Mouse (Mus musculus) MEL (cell line): ENCODE measurements around the gene Zbtb20. TPM values are rescaled to one million over a fixed set of nuclear protein-coding genes. Genes with fewer than 3 reads are reported as not detected.

Source experiments
- DNase-seq: peaks from one replicate; pipeline ENCODE4 v3.0.0; 2011; ENCODE audit warnings: low read depth, low spot score
- H3K27ac ChIP-seq: 2 replicates; pipeline ENCODE4 v1.5.1; 2012; ENCODE audit warnings: low read depth, mild to moderate bottlenecking, control low read depth, low read length, moderate library complexity; ENCODE audit not compliant: control insufficient read depth
- H3K27me3 ChIP-seq, 2 experiments: fragments of 150-350 bp in 1 of 2; sonication (generic) in 1 of 2; 2 replicates each; pipeline ENCODE4 v1.6.1; 2012; ENCODE audit warnings: low read length in 2 of 2, mild to moderate bottlenecking in 2 of 2, improper control_type of control experiment in 1 of 2, moderate library complexity in 1 of 2; ENCODE audit not compliant: insufficient read depth in 2 of 2, control insufficient read depth in 1 of 2
- H3K36me3 ChIP-seq, 2 experiments: 2 replicates each; pipeline ENCODE4 v1.6.1; 2012 to 2014; ENCODE audit warnings: low read length in 2 of 2, improper control_type of control experiment in 1 of 2, inconsistent platforms in 1 of 2, mild to moderate bottlenecking in 1 of 2; ENCODE audit not compliant: insufficient read depth in 2 of 2, control insufficient read depth in 1 of 2
- H3K4me1 ChIP-seq, 2 experiments: fragments of 150-350 bp in 1 of 2; sonication (generic) in 1 of 2; 2 replicates each; pipeline ENCODE4 v1.6.1; 2012; ENCODE audit warnings: low read length in 2 of 2, improper control_type of control experiment in 1 of 2, mild to moderate bottlenecking in 1 of 2; ENCODE audit not compliant: insufficient read depth in 2 of 2, control insufficient read depth in 1 of 2
- H3K4me3 ChIP-seq, 2 experiments: fragments of 150-350 bp in 1 of 2; sonication (generic) in 1 of 2; 2 replicates each; pipeline ENCODE4 v1.5.1; 2012; ENCODE audit warnings: low read depth in 2 of 2, low read length in 2 of 2, mild to moderate bottlenecking in 2 of 2, moderate library complexity in 2 of 2, control low read depth in 1 of 2, improper control_type of control experiment in 1 of 2; ENCODE audit not compliant: control insufficient read depth in 1 of 2, insufficient read depth in 1 of 2
- H3K79me2 ChIP-seq: 2 replicates; pipeline ENCODE4 v1.6.1; 2012; ENCODE audit warnings: mild to moderate bottlenecking, low read length, moderate library complexity; ENCODE audit not compliant: control insufficient read depth, poor library complexity, insufficient read depth
- H3K9ac ChIP-seq: 2 replicates; pipeline ENCODE4 v1.6.1; 2012; ENCODE audit warnings: low read depth, mild to moderate bottlenecking, control low read depth, low read length, moderate library complexity; ENCODE audit not compliant: control insufficient read depth, poor library complexity, severe bottlenecking
- H3K9me3 ChIP-seq: fragments of 150-350 bp; sonication (generic); replicated peaks from 2 replicates; pipeline ENCODE4 v1.6.1; 2012; ENCODE audit warnings: mild to moderate bottlenecking, low read length, improper control_type of control experiment, moderate library complexity; ENCODE audit not compliant: insufficient read depth
- BHLHE40 ChIP-seq: IDR thresholded peaks from 2 replicates; pipeline ENCODE4 v1.6.1; 2012; ENCODE audit warnings: low read depth, mild to moderate bottlenecking, inconsistent platforms, low read length, improper control_type of control experiment, borderline replicate concordance
- CHD1 ChIP-seq: IDR thresholded peaks from 2 replicates; pipeline ENCODE4 v1.6.1; 2012; ENCODE audit warnings: low read depth, mild to moderate bottlenecking, inconsistent platforms, low read length, improper control_type of control experiment
- CHD2 ChIP-seq: IDR thresholded peaks from 2 replicates; pipeline ENCODE4 v1.6.1; 2011; ENCODE audit warnings: low read length, improper control_type of control experiment
- E2F4 ChIP-seq: IDR thresholded peaks from 2 replicates; pipeline ENCODE4 v1.6.1; 2011; ENCODE audit warnings: low read depth, low read length, improper control_type of control experiment, borderline replicate concordance
- EP300 ChIP-seq, 2 experiments: IDR thresholded peaks; 2 replicates each; pipeline ENCODE4 v1.6.1; 2011; ENCODE audit warnings: improper control_type of control experiment in 2 of 2, low read length in 2 of 2, low read depth in 1 of 2, mild to moderate bottlenecking in 1 of 2
- GATA1 ChIP-seq: IDR thresholded peaks from 2 replicates; pipeline ENCODE4 v1.6.1; 2011; ENCODE audit warnings: low read depth, low read length, improper control_type of control experiment
- HCFC1 ChIP-seq: IDR thresholded peaks from 2 replicates; pipeline ENCODE4 v1.6.1; 2012; ENCODE audit warnings: low read depth, mild to moderate bottlenecking, inconsistent platforms, low read length, improper control_type of control experiment, moderate library complexity
- MAZ ChIP-seq: IDR thresholded peaks from 2 replicates; pipeline ENCODE4 v1.6.1; 2012; ENCODE audit warnings: low read depth, mild to moderate bottlenecking, inconsistent platforms, low read length, improper control_type of control experiment
- MXI1 ChIP-seq: IDR thresholded peaks from 2 replicates; pipeline ENCODE4 v1.6.1; 2011; ENCODE audit warnings: mild to moderate bottlenecking, low read depth, low read length, improper control_type of control experiment
- MYB ChIP-seq: IDR thresholded peaks from 2 replicates; pipeline ENCODE4 v1.6.1; 2011; ENCODE audit warnings: mild to moderate bottlenecking, low read depth, low read length, improper control_type of control experiment
- POLR2A ChIP-seq, 2 experiments: IDR thresholded peaks; 2 replicates each; pipeline ENCODE4 v1.6.1; 2011 to 2012; ENCODE audit warnings: low read length in 2 of 2, mild to moderate bottlenecking in 2 of 2, control low read depth in 1 of 2, improper control_type of control experiment in 1 of 2, low read depth in 1 of 2, moderate library complexity in 1 of 2; ENCODE audit not compliant: control insufficient read depth in 1 of 2, insufficient read depth in 1 of 2, poor library complexity in 1 of 2
- POLR2AphosphoS2 ChIP-seq: IDR thresholded peaks from 2 replicates; pipeline ENCODE4 v1.6.1; 2011; ENCODE audit warnings: low read length, improper control_type of control experiment
- POLR2AphosphoS5 ChIP-seq: IDR thresholded peaks from 2 replicates; pipeline ENCODE4 v1.6.1; 2012; ENCODE audit warnings: low read depth, borderline replicate concordance, mild to moderate bottlenecking, inconsistent platforms, low read length, moderate library complexity, mixed read lengths
- RCOR1 ChIP-seq: IDR thresholded peaks from 2 replicates; pipeline ENCODE4 v1.6.1; 2012; ENCODE audit warnings: low read depth, mild to moderate bottlenecking, inconsistent platforms, low read length, improper control_type of control experiment
- SIN3A ChIP-seq: IDR thresholded peaks from 2 replicates; pipeline ENCODE4 v1.6.1; 2012; ENCODE audit warnings: low read length, improper control_type of control experiment, inconsistent platforms
- SMC3 ChIP-seq: IDR thresholded peaks from 2 replicates; pipeline ENCODE4 v1.6.1; 2011; ENCODE audit warnings: low read depth, low read length, improper control_type of control experiment
- UBTF ChIP-seq: IDR thresholded peaks from 2 replicates; pipeline ENCODE4 v1.6.1; 2012; ENCODE audit warnings: low read depth, mild to moderate bottlenecking, inconsistent platforms, low read length, improper control_type of control experiment, moderate library complexity, borderline replicate concordance; ENCODE audit not compliant: insufficient read depth
- USF1 ChIP-seq: IDR thresholded peaks from 2 replicates; pipeline ENCODE4 v1.6.1; 2014; ENCODE audit warnings: low read depth, mild to moderate bottlenecking, inconsistent platforms, low read length, improper control_type of control experiment, moderate library complexity
- USF2 ChIP-seq, 2 experiments: IDR thresholded peaks; 2 replicates each; pipeline ENCODE4 v1.6.1; 2011 to 2012; ENCODE audit warnings: improper control_type of control experiment in 2 of 2, low read length in 2 of 2, borderline replicate concordance in 1 of 2, inconsistent platforms in 1 of 2, low read depth in 1 of 2, mild to moderate bottlenecking in 1 of 2; ENCODE audit not compliant: insufficient read depth in 1 of 2
- ZKSCAN1 ChIP-seq: IDR thresholded peaks from 2 replicates; pipeline ENCODE4 v1.6.1; 2012; ENCODE audit warnings: low read depth, mild to moderate bottlenecking, inconsistent platforms, low read length, improper control_type of control experiment, moderate library complexity
- ZMIZ1 ChIP-seq: IDR thresholded peaks from 2 replicates; pipeline ENCODE4 v1.6.1; 2012; ENCODE audit warnings: low read depth, mild to moderate bottlenecking, inconsistent platforms, low read length, improper control_type of control experiment, moderate library complexity
- ZNF384 ChIP-seq: IDR thresholded peaks from 2 replicates; pipeline ENCODE4 v1.6.1; 2012; ENCODE audit warnings: low read depth, mild to moderate bottlenecking, inconsistent platforms, low read length, improper control_type of control experiment
- polyA plus RNA-seq, 2 experiments: library from polyadenylated mRNA; stranded (reverse) in 1 of 2; unstranded in 1 of 2; fragments of >175 nt in 1 of 2; fragments of >200 nt in 1 of 2; gene quantifications; 2 replicates each; pipeline versions ENCODE4 v1.2.1 to v1.2.4; 2012; ENCODE audit warnings: low replicate concordance in 2 of 2, low read depth in 1 of 2; ENCODE audit not compliant: insufficient read length in 2 of 2, insufficient read depth in 1 of 2, missing spikeins in 1 of 2
- total RNA-seq: library from RNA; depleted of rRNA; stranded (reverse); fragments of 300-350 nt; gene quantifications from 2 replicates; pipeline ENCODE4 v1.2.3, GENCODE M21; 2012

The Zbtb20 gene
- total and polyA plus RNA-seq, 3 experiments, result 0.17 to 0.27 TPM; not detected in 1

- Histone ChIP-seq H3K9me3 (no peaks in the 10 kb centered on the region), H3K79me2 (no peaks in the 10 kb centered on the region), H3K36me3 (no peaks in the 10 kb centered on the region), H3K27me3 (peaks cover 0 to 4% of the 10 kb centered on the region in 2 experiments; a peak in 3 of 4 replicates), H3K4me1 (no peaks in the 10 kb centered on the region), H3K9ac (no peak overlapping the region), H3K27ac (no peak overlapping the region), H3K4me3 (no peak overlapping the region)
- DNase-seq, result no peak
- TF ChIP-seq SIN3A (no peak), MAZ (no peak), EP300 (IDR thresholded peaks at IDR 0.05; ENCODE audit: low read depth in 1 of 2, low read length in 2 of 2) (no peak), UBTF (no peak), SMC3 (no peak), MYB (no peak), USF2 (IDR thresholded peaks at IDR 0.05; ENCODE audit: borderline replicate concordance in 1 of 2, insufficient read depth in 1 of 2, low read depth in 1 of 2, low read length in 2 of 2) (no peak), BHLHE40 (no peak), CHD2 (no peak), ZNF384 (no peak)
Measured at GRCm38 (mm10) chr16:43534103-43534502, 658.4 kb downstream of the Zbtb20 start.

- H3K27me3 ChIP-seq, result peaks cover 0 to 4% of the 10 kb centered on the region in 2 experiments; a peak in 3 of 4 replicates
- TF ChIP-seq MXI1, result no peak
- TF ChIP-seq POLR2A (IDR thresholded peaks at IDR 0.05; ENCODE audit: control insufficient read depth in 1 of 2, insufficient read depth in 1 of 2, low read depth in 1 of 2, low read length in 2 of 2, poor library complexity in 1 of 2), result no peak
- no peak for TF ChIP-seq MYB
- TF ChIP-seq RCOR1, result no peak
- no peak for TF ChIP-seq E2F4
- no peak for TF ChIP-seq ZMIZ1
- no peak for TF ChIP-seq HCFC1
- no peak for TF ChIP-seq CHD1
- TF ChIP-seq ZKSCAN1, result no peak
- TF ChIP-seq UBTF, result no peak
- no peak for TF ChIP-seq USF1
- no peak for TF ChIP-seq GATA1
- TF ChIP-seq BHLHE40, result no peak
- no peak for TF ChIP-seq POLR2AphosphoS2
- TF ChIP-seq SMC3, result no peak
- no peak for TF ChIP-seq ZNF384
- TF ChIP-seq POLR2AphosphoS5, result no peak
Measured at GRCm38 (mm10) chr16:43535912-43536311, 660.2 kb downstream of the Zbtb20 start.

More at GRCm38 (mm10) chr16:43535912-43536311, 660.2 kb downstream of the Zbtb20 start:
- H3K9ac ChIP-seq, result no peak overlapping the region
- no peaks in the 10 kb centered on the region for H3K9me3 ChIP-seq
- DNase-seq, result no peak
- H3K27ac ChIP-seq, result no peak overlapping the region
- no peak overlapping the region for H3K4me3 ChIP-seq
- no peaks in the 10 kb centered on the region for H3K79me2 ChIP-seq
- no peaks in the 10 kb centered on the region for H3K36me3 ChIP-seq
- no peaks in the 10 kb centered on the region for H3K4me1 ChIP-seq
